Mouse (Mus musculus) erythroblast, embryonic 14.5 days (primary cell): Measurements from ENCODE around the gene Gfi1.

Experiments used
- GATA1 ChIP-seq: IDR thresholded peaks from 2 replicates; pipeline ENCODE4 v1.6.1; 2012; ENCODE audit warnings: low read length, inconsistent platforms, mixed read lengths
- TAL1 ChIP-seq: IDR thresholded peaks from 3 replicates; pipeline ENCODE4 v1.6.1; 2012; ENCODE audit warnings: low read length, inconsistent platforms, mixed read lengths

GRCm38 (mm10) chr5:107701658-107702057 lies 24.2 kb downstream of the Gfi1 start:
- TF ChIP-seq TAL1 = no peak
- no peak for TF ChIP-seq GATA1
